Mouse (Mus musculus): ENCODE measurements around the gene Tfap2a. TPM values are rescaled to one million over a fixed set of nuclear protein-coding genes. Genes with fewer than 3 reads are reported as not detected.

Gene Tfap2a
- total and polyA plus RNA-seq, 3 experiments: not detected

GRCm38 (mm10) chr13:40719741-40720082 is 18.5 kb downstream of the Tfap2a start:
- no peaks in the 10 kb centered on the region for H3K79me2 ChIP-seq (ENCODE audit: control insufficient read depth, insufficient read depth, low read length, poor library complexity)
- TF ChIP-seq ELF1 (IDR thresholded peaks at IDR 0.05; ENCODE audit: low read depth, low read length): no peak
- no peak for TF ChIP-seq POLR2AphosphoS2 (IDR thresholded peaks at IDR 0.05; ENCODE audit: low read length)
- no peak for TF ChIP-seq UBTF (IDR thresholded peaks at IDR 0.05; ENCODE audit: borderline replicate concordance, insufficient read depth, low read depth, low read length)
- no peaks in the 10 kb centered on the region for H3K9me3 ChIP-seq (replicated peaks; ENCODE audit: insufficient read depth, low read length)
- no peaks in the 10 kb centered on the region for H3K27me3 ChIP-seq (ENCODE audit: control insufficient read depth in 1 of 2, insufficient read depth in 2 of 2, low read length in 2 of 2)
- H3K4me3 ChIP-seq (ENCODE audit: control insufficient read depth in 1 of 2, insufficient read depth in 1 of 2, low read depth in 2 of 2, low read length in 2 of 2): no peak overlapping the region
- H3K9ac ChIP-seq (ENCODE audit: control insufficient read depth, low read depth, low read length, poor library complexity, severe bottlenecking): no peak overlapping the region
- H3K4me1 ChIP-seq (ENCODE audit: control insufficient read depth in 1 of 2, insufficient read depth in 2 of 2, low read length in 2 of 2): no peaks in the 10 kb centered on the region
- no peak overlapping the region for H3K27ac ChIP-seq (ENCODE audit: control insufficient read depth, low read depth, low read length)
- H3K36me3 ChIP-seq (ENCODE audit: control insufficient read depth in 1 of 2, insufficient read depth in 2 of 2, low read length in 2 of 2): no peaks in the 10 kb centered on the region
- no peak for DNase-seq (ENCODE audit: low read depth, low spot score)

GRCm38 (mm10) chr13:40719066-40719740 is 19.0 kb downstream of the Tfap2a start:
- no peak for DNase-seq (ENCODE audit: low read depth, low spot score)
- Histone ChIP-seq H3K4me3 (ENCODE audit: control insufficient read depth in 1 of 2, insufficient read depth in 1 of 2, low read depth in 2 of 2, low read length in 2 of 2) (no peak overlapping the region), H3K27ac (ENCODE audit: control insufficient read depth, low read depth, low read length) (no peak overlapping the region), H3K9me3 (replicated peaks; ENCODE audit: insufficient read depth, low read length) (no peaks in the 10 kb centered on the region), H3K79me2 (ENCODE audit: control insufficient read depth, insufficient read depth, low read length, poor library complexity) (no peaks in the 10 kb centered on the region), H3K27me3 (ENCODE audit: control insufficient read depth in 1 of 2, insufficient read depth in 2 of 2, low read length in 2 of 2) (no peaks in the 10 kb centered on the region), H3K4me1 (ENCODE audit: control insufficient read depth in 1 of 2, insufficient read depth in 2 of 2, low read length in 2 of 2) (no peaks in the 10 kb centered on the region), H3K9ac (ENCODE audit: control insufficient read depth, low read depth, low read length, poor library complexity, severe bottlenecking) (no peak overlapping the region), H3K36me3 (ENCODE audit: control insufficient read depth in 1 of 2, insufficient read depth in 2 of 2, low read length in 2 of 2) (no peaks in the 10 kb centered on the region)
- TF ChIP-seq EP300 (IDR thresholded peaks at IDR 0.05; ENCODE audit: low read depth in 1 of 2, low read length in 2 of 2): no peak
- TF ChIP-seq SIN3A (IDR thresholded peaks at IDR 0.05; ENCODE audit: low read length): no peak
- no peak for TF ChIP-seq CHD1 (IDR thresholded peaks at IDR 0.05; ENCODE audit: low read depth, low read length)
- no peak for TF ChIP-seq HCFC1 (IDR thresholded peaks at IDR 0.05; ENCODE audit: low read depth, low read length)
- no peak for TF ChIP-seq RAD21 (IDR thresholded peaks at IDR 0.05; ENCODE audit: low read depth, low read length)
- TF ChIP-seq GATA1 (IDR thresholded peaks at IDR 0.05; ENCODE audit: low read depth, low read length): no peak
- TF ChIP-seq ELF1 (IDR thresholded peaks at IDR 0.05; ENCODE audit: low read depth, low read length): no peak
- no peak for TF ChIP-seq ZKSCAN1 (IDR thresholded peaks at IDR 0.05; ENCODE audit: low read depth, low read length)
- no peak for TF ChIP-seq MEF2A (IDR thresholded peaks at IDR 0.05; ENCODE audit: extremely low read depth, insufficient replicate concordance, low read depth, low read length, poor library complexity, severe bottlenecking)
- TF ChIP-seq TBP (IDR thresholded peaks at IDR 0.05; ENCODE audit: low read depth, low read length): no peak
- TF ChIP-seq TCF12 (IDR thresholded peaks at IDR 0.05; ENCODE audit: low read depth, low read length): no peak
- no peak for TF ChIP-seq ETS1 (IDR thresholded peaks at IDR 0.05; ENCODE audit: low read depth, low read length)
- no peak for TF ChIP-seq MAZ (IDR thresholded peaks at IDR 0.05; ENCODE audit: low read depth, low read length)
